Mouse (Mus musculus): ENCODE measurements at regions not wholly inside any gene's neighbourhood (a gene's known extent, or its start where the extent isn't known, plus 50 kb on each side); places are given as distances from the start of the nearest gene placed in this dataset.

DNA sequence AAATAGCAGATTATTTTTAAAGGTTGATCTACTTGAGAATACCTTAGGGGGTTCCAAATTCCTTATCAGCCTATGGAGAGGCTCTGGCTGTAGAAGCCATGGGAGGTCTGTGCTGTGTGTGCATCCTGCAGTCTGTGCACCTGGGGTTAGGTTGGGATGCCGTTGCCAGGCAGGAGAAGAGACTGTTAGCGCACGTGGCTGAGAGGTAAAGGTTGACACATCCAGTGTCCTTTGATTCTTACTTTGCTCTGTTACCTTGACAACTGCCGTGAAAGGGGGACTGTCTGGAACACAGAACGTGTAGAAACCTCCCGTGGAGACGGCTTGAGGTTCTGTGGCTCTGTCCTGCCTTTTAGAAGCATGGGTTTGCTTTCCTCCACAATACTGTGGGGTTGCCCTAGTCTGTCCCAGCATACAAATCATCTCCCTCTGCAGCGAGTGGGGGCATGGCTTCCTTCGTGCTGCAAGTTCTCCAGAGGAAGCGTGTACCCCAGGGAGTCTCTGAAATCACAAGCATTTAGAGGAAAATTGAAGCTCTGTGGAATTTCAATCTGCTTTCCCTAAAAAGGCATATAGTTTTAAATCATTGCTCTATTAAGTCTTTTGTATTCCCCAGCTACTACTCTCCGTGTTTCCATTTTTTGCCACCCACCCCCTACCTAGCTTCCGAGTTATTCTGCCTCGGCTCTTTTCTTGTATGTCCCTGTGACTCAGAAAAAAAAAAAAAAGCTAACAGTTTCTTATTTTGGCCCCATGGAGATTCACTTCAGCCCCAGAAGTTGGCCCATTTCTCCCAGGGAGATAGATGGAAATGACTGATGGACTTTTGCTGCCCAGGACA is 63.8 kb upstream of the Pbx1 start:
- TF ChIP-seq CTCF (IDR thresholded peaks at IDR 0.05; ENCODE audit: borderline replicate concordance, extremely low read depth, insufficient read depth, insufficient read length), result no peak
- no peak for TF ChIP-seq POLR2A (IDR thresholded peaks at IDR 0.05; ENCODE audit: borderline replicate concordance, extremely low read depth, insufficient read depth, insufficient read length, poor library complexity, severe bottlenecking)
